Mouse (Mus musculus) heart, adult 2 months (tissue): ENCODE results near the gene Ttc16. TPM values are rescaled to one million over a fixed set of nuclear protein-coding genes. Genes with fewer than 3 reads are reported as not detected.

ENCODE experiments used
- DNase-seq, 2 experiments: peaks; one replicate each; pipeline ENCODE4 v3.0.0; 2021
- H3K27ac ChIP-seq: fragments of 200-600 bp; 2 replicates; pipeline ENCODE4 v1.8.1; 2022
- H3K27me3 ChIP-seq: fragments of 200-500 bp; 2 replicates; pipeline ENCODE4 v1.6.1; 2012; ENCODE audit warnings: mild to moderate bottlenecking, low read length, inconsistent platforms, mixed read lengths; ENCODE audit not compliant: control insufficient read depth, insufficient read depth
- H3K36me3 ChIP-seq: fragments of 200-500 bp; 2 replicates; pipeline ENCODE4 v1.6.1; 2012; ENCODE audit warnings: low read length, inconsistent platforms; ENCODE audit not compliant: control insufficient read depth, insufficient read depth
- H3K4me1 ChIP-seq: fragments of 200-500 bp; 2 replicates; pipeline ENCODE4 v1.6.1; 2011; ENCODE audit warnings: low read length; ENCODE audit not compliant: control insufficient read depth, insufficient read depth
- H3K4me3 ChIP-seq: fragments of 200-600 bp; 2 replicates; pipeline ENCODE4 v1.8.1; 2022
- H3K79me2 ChIP-seq: fragments of 200-500 bp; replicated peaks from 2 replicates; pipeline ENCODE4 v1.6.1; 2012; ENCODE audit warnings: mild to moderate bottlenecking, inconsistent platforms, low read length, moderate library complexity, mixed read lengths; ENCODE audit not compliant: control insufficient read depth, insufficient read depth
- H3K9ac ChIP-seq: fragments of 200-500 bp; 2 replicates; pipeline ENCODE4 v1.6.1; 2012; ENCODE audit warnings: low read depth, mild to moderate bottlenecking, control low read depth, inconsistent platforms, low read length, mixed read lengths
- CTCF ChIP-seq: fragments of 200-600 bp; IDR thresholded peaks from 2 replicates; pipeline ENCODE4 v1.8.1; 2022; ENCODE audit warnings: antibody characterized with exemption, mild to moderate bottlenecking, moderate library complexity
- EP300 ChIP-seq: fragments of 200-500 bp; IDR thresholded peaks from 2 replicates; pipeline ENCODE4 v1.6.1; 2011; ENCODE audit warnings: low read depth, low read length, control low read depth; ENCODE audit not compliant: insufficient read depth
- POLR2A ChIP-seq: fragments of 200-500 bp; IDR thresholded peaks from 2 replicates; pipeline ENCODE4 v1.6.1; 2011; ENCODE audit warnings: mild to moderate bottlenecking, low read depth, low read length, control low read depth; ENCODE audit not compliant: insufficient read depth
- WGBS: fragments of 180-500 bp; shearing (Covaris S2); methylation state at CpG from one replicate; pipeline ENCODE4 v1.1.7; 2018; 5-methylcytosine and 5-hydroxymethylcytosine counted together
- intact Hi-C: fragments of 180-260 bp; cut with DNase I; formaldehyde crosslinking; loops from one replicate; pipeline ENCODE4 v1.15.1; 2025
- polyA plus RNA-seq: library from polyadenylated mRNA; depleted of rRNA; stranded (reverse); fragments of >200 nt; gene quantifications from 2 replicates; pipeline ENCODE4 v1.2.3, GENCODE M21; 2012
- total RNA-seq, 2 experiments: library from RNA; stranded (reverse); gene quantifications; 2 replicates each; pipeline ENCODE4 v1.2.3; 2021

Ttc16 gene
- total and polyA plus RNA-seq, 3 experiments, result 0.10 to 0.98 (median 0.11) TPM

DNA sequence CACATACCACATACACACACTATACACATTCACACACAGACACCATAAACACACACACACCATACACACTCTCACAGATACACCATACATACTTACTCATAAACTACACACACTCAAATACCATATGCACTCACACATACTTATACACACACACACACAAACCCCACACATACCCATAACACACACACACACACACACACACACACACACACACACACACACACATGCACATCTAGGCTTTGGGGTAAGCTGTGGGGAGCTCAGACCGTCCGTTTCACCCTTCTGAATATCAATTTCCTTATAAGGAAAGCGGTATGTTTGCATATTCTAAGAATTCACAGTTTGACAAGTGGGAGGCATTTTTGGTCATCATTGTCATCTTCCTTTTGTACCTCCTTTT, 52.9 kb downstream of the Ttc16 start:
- intact Hi-C loops, result no loop called here
- no peak overlapping the region for H3K9ac ChIP-seq
- no peaks in the 10 kb centered on the region for H3K36me3 ChIP-seq
- no peak for TF ChIP-seq POLR2A
- TF ChIP-seq EP300, result no peak
- no peak for TF ChIP-seq CTCF
- no peak overlapping the region for H3K27ac ChIP-seq
- peaks cover 3% of the 10 kb centered on the region for H3K4me1 ChIP-seq
- H3K79me2 ChIP-seq, result no peaks in the 10 kb centered on the region
- DNase-seq, result no peak
- no peak overlapping the region for H3K4me3 ChIP-seq
- H3K27me3 ChIP-seq, result no peaks in the 10 kb centered on the region
- WGBS, result 74% methylated on average over 3 of the region's 3 CpGs

DNA sequence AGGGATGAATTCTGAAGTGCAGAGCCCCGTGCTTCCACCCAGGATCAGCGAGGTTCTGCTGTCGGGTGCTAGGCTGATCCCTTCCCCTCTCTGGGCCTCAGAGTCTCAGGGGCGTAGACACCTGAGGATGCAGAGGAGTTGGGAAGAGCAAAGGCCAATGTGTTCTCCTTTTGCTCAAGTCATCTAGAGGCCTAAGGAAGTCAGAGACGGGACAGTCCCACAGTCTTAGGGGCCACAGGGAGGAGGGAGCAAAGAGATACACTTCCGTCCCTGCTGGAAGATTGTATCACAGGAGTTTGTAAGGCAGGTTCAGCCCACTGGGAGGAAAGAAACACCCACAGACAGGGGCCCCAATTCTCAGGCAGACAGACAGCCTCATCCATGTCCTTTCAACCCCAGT, 53.4 kb downstream of the Ttc16 start:
- WGBS, result 40% methylated on average over 6 of the region's 6 CpGs
- no peak for DNase-seq
- H3K27ac ChIP-seq, result no peak overlapping the region

DNA sequence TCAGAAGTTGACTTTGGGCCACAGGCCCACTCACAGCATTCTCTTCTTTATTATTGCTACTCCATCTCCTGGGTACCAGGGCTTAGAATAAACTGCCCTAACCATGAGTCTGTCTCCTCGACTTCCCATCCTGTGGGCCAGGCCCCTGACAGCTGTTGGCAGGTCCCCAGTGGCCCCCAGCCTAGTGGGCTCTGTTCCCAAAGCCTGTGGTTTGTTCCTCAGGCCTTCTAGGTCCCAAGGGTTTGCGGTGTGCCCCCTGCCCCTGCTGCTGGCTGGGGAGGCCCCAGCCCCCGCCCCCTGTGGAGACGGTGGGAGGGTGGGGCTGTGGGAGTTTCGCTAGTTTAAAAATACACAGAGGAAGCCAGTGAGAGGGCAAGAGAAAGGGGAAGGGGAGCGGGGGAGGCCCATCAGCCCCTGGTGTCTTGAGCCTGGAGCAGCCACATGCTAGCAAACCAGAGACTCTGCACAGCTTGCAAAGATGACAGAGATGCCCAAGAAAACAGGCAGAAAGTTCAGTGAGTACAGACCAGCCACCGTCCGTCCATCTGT, 54.7 kb downstream of the Ttc16 start, which contains the start of gene Sh2d3c:
Gene Sh2d3c (plus strand): TSS at position 375 of the 549 bp plus-strand sequence.
- peak in 1 of 2 experiments; percentile 60 for DNase-seq
- Histone ChIP-seq H3K27ac (no peak within 1 kb of the TSS), H3K36me3 (no peaks in the 10 kb centered on the region), H3K4me3 (no peak within 1 kb of the TSS), H3K9ac (no peak within 1 kb of the TSS), H3K4me1 (peaks cover 2% of the 10 kb centered on the region; the same call in 1 of the 2 replicates), H3K27me3 (no peaks in the 10 kb centered on the region), H3K79me2 (no peaks in the 10 kb centered on the region)
- WGBS, result 36% methylated on average over 8 of the region's 8 CpGs
- no peak for TF ChIP-seq CTCF
- TF ChIP-seq POLR2A, result no peak
- TF ChIP-seq EP300, result no peak
- intact Hi-C loops, result no loop called here

More for the DNA sequence above, 53.4 kb downstream of the Ttc16 start:
- Histone ChIP-seq H3K27me3 (no peaks in the 10 kb centered on the region), H3K9ac (no peak overlapping the region), H3K36me3 (no peaks in the 10 kb centered on the region), H3K4me3 (no peak overlapping the region), H3K79me2 (no peaks in the 10 kb centered on the region), H3K4me1 (peaks cover 3% of the 10 kb centered on the region)
- TF ChIP-seq EP300, result no peak
- no peak for TF ChIP-seq POLR2A
- no peak for TF ChIP-seq CTCF
- intact Hi-C loops, result no loop called here

DNA sequence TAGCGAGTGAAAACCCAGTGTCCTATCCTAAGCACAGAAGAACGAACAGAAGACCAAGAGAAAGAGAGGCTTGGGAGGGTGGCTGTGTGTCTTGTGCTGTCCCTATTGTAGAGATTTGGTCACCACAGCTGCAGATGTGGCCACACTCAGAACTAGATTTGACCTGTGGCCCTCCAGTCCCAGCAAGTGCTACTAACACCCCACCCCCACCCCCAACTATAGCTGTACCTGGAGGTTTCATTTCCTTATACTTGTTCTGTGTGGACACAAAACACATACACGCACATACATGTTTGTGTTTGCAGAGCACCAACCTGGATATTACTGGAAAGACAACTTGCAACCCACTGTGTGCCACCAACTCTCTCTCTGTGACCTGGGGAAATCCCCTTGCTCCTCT, 55.4 kb downstream of the Ttc16 start:
- Histone ChIP-seq H3K36me3 (no peaks in the 10 kb centered on the region), H3K4me1 (peaks cover 5% of the 10 kb centered on the region)

DNA sequence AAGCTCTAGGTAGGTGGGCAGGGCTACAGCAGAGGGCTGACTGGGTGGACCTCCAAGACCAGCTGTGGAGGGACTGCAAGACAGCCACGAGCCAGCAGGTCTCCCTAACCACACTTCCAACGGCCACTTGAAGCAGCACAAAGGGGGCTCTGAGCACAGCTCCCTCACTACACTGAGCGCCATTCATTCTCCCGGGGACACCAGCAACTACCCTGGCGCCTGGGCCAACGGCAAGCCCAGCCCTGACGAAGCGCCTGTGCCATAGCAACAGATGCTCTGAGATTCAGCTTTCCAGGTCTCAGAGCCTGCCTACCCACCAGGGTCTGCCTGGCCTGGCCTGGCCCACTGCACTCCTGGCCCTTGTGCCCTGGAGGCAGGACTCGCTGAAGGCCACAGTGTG, 56.7 kb downstream of the Ttc16 start:
- no peak overlapping the region for H3K4me3 ChIP-seq
- H3K36me3 ChIP-seq, result no peaks in the 10 kb centered on the region
- H3K4me1 ChIP-seq, result peaks cover 14% of the 10 kb centered on the region
- TF ChIP-seq CTCF (no peak), POLR2A (no peak)
- no peak overlapping the region for H3K27ac ChIP-seq
- WGBS, result 72% methylated on average over 9 of the region's 9 CpGs
- H3K9ac ChIP-seq, result no peak overlapping the region
- H3K27me3 ChIP-seq, result no peaks in the 10 kb centered on the region
- DNase-seq, result no peak
- no peaks in the 10 kb centered on the region for H3K79me2 ChIP-seq
- intact Hi-C loops, result no loop called here

More for the DNA sequence above, 55.4 kb downstream of the Ttc16 start:
- Histone ChIP-seq H3K4me3 (no peak overlapping the region), H3K27ac (no peak overlapping the region), H3K27me3 (no peaks in the 10 kb centered on the region), H3K79me2 (no peaks in the 10 kb centered on the region), H3K9ac (no peak overlapping the region)
- intact Hi-C loops, result no loop called here
- WGBS, result 95% methylated on average over 3 of the region's 3 CpGs
- no peak for DNase-seq
- TF ChIP-seq CTCF (no peak), POLR2A (no peak), EP300 (no peak)

DNA sequence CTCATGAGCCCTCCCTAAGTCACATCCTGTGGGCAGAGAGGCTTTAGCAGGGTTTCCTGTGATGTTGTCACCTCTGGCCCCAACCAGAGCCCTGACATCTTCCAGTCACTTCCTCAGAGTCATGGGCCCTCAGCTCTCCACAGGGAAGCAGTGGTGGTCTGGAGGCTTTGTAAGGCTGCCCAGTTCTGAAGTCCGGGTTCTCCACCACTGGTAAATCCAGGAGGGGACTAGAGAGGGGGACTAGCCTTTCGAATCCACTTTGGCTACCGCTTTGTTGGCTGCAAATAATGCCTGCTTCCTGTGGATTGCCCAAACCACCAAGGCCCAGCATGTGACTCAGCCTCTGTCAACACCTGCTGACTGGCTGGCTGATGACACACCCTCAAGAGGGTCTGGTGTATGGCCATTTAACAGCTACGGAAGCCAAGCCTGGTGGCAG, 60.4 kb downstream of the Ttc16 start:
- peaks cover 16% of the 10 kb centered on the region for H3K4me1 ChIP-seq
- DNase-seq, result peak; percentile 54 to 67
- WGBS, result 19% methylated on average over 4 of the region's 4 CpGs
- peaks cover 4% of the 10 kb centered on the region; the same call in 1 of the 2 replicates for H3K36me3 ChIP-seq
- no peaks in the 10 kb centered on the region; the same call in none of the 2 replicates for H3K79me2 ChIP-seq
- no peaks in the 10 kb centered on the region for H3K27me3 ChIP-seq
- TF ChIP-seq POLR2A (0 out of 2 replicates have a peak, but pooled peaks have one; percentile 26), CTCF (peak; percentile 31; the same call in 1 of the 2 replicates), EP300 (peak; percentile 45; the same call in 1 of the 2 replicates)
- intact Hi-C loops, result loop anchor here (1.0 to 5.0 kb wide), 2 partner anchors 12 to 132 kb away; partner anchors contain the start of gene Stxbp1
- H3K9ac ChIP-seq, result no peak overlapping the region
- H3K4me3 ChIP-seq, result no peak overlapping the region
- peak overlapping the region; percentile 97 for H3K27ac ChIP-seq
